Mouse (Mus musculus) mouse embryonic stem cell (cell line): ENCODE measurements around the gene Dok5.

ENCODE experiments used
- in situ Hi-C, 2 experiments: fragments of 300-500 bp; cut with MboI; formaldehyde crosslinking; loops; 1 replicate in 1 of 2; 3 replicates in 1 of 2; pipeline ENCODE4 v1.14.3; 2019 to 2020; ENCODE audit warnings: low sequenced_read_pairs in 2 of 2, low pct_unique_long_range_greater_than_20kb in 1 of 2, mixed read lengths in 1 of 2; ENCODE audit not compliant: unreplicated experiment in 1 of 2

Gene Dok5

DNA sequence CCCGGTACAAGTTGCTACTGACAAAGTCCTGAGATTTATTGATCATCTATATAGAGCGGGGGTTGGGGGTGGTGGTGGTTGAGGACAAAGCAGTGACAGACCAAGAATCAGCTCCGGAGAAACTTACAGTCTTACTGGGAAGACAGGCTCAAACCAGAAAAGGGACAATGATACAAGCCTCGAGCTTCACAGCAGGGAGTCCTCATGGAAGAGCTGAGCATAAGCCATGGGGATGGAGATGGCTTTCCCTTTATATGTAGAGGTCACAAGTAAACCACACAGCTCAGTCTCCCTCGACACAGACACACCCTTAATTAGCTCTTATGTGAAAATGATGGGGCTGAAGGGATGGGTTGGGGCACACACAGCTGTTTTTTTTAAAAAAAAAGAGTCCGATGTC is 402 bp upstream of the Dok5 start:
- in situ Hi-C loops = no loop called here

DNA sequence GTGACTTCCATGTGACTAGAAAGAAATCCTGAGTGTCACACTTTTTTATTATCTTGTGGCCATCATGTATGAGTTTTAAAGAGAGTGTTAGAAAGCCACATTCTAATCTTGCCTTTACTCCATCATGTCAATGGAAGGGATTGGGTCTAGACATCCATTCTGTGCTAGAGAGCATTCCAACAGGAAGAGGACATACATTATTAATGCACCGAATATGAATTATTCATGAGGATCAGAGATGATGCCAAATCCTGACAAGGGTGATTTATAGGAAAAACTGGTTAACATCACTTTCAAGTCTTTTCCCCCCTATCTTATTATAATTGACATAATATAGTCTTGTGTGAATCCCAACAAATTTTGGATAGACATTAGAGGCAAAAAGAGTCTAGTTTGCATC is 2.1 kb downstream of the Dok5 start:
- in situ Hi-C loops = no loop called here

DNA sequence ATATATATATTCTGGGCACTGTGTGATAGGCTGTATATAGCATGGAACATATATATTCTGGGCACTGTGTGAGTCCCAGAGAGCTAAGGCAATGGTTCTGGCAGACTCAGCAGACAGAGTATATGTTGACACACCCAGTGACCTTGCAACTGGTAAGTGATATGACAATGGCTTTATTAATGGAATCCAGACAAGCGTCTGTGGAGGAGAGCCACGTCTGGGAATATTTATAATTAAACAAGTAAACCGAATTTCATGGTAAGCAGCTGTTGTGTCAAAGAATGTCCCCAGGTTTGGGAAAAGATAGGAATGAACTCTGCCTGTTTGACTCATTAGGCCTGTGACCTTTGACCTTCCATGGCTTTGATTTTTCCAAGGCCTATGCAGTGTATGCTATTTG is 2.8 kb downstream of the Dok5 start:
- in situ Hi-C loops = no loop called here

DNA sequence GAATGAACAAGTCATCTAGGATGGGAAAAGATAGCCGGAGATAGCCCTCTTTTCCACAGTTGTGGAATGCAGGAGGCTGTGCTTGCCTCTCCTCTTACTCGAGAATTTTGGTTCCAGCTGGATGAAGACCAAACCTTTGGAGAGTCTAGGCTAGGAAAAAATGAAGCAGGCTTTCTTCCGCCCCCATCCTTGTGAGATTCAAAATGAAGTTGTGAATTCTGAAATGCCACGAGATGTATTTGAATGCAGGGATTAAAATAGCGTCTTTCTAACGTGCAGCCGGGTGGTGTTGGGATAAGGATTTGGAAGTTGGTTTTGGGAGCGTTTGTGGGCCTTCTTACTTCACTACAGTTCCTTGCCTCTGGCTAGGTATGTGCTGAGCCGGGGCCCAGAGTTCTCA is 6.8 kb downstream of the Dok5 start:
- in situ Hi-C loops = no loop called here

DNA sequence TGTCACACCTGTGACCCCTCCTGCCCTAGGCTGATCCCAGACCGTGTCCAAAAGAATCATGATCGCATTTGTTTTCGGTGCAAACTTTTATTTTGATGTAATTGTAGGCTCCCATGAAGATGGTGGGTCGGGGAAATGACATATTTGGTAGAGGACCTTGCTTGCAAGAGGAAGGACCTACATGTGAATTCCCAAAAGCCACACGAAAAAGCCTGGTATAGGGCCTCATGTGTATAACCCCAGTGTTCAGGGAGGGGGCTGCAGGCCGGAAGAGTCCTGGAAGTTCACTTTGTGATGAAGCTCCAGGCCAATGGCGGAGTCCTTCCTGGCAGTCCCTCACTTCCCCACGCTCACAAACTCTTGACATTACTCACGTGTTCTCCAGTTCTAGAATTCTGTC is 7.3 kb downstream of the Dok5 start:
- in situ Hi-C loops = no loop called here

DNA sequence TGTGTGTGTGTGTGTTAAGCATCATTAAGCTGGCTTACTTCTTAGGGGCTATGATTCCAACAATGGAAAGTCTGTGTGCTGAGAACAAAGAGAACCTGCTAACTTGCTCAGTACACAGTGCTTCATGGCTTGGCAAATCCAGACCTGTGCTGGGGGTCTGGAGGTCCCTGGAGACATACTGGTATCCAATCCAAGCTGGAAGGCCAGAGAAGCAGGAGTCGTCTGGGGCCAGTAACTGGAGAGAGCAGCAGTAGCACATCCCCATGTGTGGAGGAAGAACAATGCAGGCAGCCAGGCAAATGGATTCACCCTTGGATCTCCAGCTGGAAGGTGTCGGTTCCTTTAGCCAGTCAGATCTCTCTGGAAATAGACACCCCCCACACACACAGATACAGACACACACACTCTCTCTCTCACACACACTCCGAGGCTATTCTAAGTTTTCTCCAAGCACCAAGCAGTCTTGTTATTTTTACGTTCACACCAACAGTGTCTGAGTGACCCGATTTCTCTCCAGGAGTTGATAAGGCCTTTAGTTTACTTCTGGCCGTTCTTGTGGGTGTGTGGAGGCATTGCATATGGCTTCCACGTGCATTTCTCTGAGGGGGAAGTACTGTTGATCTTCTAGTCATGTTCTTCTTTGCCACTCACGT is 8.2 kb downstream of the Dok5 start:
- in situ Hi-C loops = no loop called here

DNA sequence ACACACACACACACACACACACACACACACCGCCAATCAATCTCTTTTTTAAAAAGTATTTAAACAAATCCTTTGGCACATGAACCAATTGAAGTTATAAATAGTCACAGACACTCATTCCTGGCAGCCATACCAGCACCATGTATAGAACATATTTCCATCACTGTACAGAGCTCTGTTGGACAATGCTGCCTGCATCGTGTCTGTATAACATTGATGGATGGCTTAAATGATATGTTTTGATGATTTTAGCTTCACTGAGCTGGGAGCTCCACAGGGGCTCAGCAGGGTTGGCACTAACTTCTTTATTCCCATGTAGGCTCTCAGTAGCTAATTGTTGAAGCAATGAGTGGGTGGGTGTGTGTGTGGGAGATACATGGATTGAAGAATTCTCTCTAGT is 11.9 kb downstream of the Dok5 start:
- in situ Hi-C loops = no loop called here

DNA sequence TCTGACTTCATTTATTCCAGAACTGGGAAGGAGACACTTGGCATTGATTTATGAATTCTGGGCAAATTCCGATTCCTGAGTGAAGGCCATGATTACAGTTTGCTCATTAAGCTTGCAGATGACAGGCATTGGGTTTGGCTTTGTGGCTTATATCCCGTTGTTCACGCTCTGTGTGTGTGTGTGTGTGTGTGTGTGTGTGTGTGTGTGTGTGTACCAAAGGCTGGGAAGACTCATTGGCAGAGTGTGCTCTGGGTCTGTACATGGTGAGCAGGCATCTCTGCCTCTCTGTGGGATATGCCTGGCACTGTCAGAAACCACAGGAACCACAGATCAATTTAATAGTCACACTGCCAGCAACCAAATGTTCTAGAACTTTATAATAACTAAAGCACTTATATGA is 17.3 kb downstream of the Dok5 start:
- in situ Hi-C loops = no loop called here

DNA sequence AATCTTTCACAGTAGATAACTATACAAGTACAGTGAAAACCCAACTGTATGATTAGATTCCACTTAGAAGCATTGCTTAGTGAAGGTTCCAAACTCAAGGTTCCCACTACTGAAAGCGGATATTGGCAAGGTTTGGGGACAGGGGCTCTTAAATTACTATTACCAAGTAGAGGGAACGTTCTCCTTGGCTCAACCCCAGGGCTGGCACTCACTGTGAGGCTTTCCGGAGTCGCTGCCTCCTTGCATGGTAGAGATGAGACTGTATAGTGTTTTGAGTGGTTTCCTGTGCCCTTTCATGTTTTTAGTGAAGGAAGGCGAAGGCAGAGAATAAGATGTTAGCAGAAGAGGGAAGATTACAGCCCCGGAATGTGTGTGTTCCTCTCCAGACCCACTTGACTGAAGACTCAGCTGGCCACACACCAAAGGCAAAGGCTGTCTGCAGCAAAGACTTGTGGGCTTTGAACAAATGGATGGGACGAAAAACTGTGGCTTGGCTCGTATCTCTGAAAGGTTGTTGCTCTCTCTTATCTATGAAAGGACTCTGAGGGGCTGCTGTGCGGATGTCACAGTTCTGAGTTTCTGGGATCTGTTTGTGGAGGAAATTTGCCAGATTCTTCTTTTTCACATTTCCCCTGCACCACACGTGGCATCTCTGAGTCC is 20.7 kb downstream of the Dok5 start:
- in situ Hi-C loops = no loop called here

DNA sequence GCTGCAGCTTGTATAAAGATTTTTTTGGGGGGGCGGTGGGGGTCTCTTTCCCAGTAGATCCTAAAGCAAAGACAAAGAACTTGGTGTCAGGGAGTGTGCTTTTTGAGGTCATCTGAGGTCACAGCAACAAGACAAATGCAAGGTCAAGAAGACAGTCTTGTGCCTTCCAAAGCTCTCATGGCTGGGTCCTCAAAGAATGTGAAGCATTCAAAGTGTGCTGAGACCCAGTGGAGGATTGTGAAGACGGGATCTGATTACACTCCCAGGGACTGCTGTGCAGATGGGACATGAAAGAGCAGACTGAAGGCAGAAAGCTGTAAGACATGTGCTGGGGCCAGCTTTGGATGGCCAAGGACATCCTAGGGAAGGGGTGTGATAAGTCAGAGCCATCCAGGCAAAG is 24.2 kb downstream of the Dok5 start:
- in situ Hi-C loops = no loop called here

DNA sequence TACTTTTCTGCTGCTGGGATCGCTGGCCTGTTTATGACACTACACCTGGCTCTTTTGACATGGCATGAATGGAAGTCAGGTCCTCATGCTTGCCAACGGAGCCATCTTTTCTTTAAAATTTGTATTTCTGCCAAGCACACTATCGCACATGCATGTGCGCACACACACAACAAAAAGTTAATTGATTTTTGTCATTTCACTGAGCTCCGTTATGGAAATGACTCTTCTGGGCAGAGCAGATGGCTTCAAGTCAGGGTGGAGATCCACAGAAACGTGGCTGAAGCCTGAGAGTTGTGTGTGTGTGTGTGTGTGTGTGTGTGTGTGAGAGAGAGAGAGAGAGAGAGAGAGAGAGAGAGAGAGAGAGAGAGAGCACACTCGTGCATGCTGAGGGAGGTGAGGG is 25.1 kb downstream of the Dok5 start:
- in situ Hi-C loops = no loop called here

DNA sequence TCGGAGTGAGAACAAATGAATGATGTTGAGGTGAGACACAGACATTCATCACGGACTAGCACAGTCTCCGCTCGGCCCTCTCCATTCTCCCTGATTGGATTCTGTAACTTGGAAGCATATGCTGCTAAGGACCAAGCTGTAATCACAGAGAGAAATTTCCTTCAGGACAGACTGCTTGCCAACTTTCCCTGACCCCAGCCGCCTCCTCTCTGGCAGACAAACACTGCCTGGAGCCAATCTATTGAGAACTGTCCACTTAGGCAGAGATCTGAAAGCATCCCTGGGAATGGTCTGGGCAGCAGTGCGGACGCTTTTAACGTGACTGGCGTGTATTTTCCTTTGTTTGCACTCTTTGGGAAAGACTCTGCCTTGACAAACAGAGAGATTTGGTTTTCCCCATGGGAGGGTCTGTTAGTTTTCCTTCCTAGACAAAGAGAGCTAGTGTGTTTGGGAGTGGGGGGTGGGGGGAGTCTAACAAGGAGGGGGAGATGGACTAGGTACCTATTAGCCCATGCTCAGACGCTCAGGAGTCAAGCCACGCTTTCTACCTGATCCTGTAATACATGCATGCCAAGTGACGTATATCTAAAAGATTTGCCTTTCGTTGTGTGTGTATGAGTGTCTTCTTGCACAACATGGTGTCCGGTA is 25.7 kb downstream of the Dok5 start:
- in situ Hi-C loops = no loop called here

DNA sequence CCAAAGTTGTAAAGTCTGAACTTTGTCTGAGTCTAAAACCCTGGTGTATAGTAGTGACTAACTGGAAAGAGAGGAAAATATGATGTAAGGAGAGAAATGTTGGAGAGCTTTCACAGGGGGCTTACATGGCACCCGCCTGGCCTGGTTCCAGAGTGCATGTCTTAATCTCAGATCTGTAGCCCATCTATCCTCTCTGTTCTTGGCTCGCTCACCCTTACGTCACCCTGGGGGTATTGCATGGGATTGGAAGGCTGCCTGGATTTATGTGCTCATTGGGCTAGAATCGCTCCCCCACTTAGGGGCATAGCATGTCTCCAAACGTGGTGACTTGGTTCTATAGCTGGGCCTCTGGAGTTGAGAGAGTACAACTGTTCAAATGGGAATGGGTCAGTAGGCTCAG is 26.6 kb downstream of the Dok5 start:
- in situ Hi-C loops = no loop called here

DNA sequence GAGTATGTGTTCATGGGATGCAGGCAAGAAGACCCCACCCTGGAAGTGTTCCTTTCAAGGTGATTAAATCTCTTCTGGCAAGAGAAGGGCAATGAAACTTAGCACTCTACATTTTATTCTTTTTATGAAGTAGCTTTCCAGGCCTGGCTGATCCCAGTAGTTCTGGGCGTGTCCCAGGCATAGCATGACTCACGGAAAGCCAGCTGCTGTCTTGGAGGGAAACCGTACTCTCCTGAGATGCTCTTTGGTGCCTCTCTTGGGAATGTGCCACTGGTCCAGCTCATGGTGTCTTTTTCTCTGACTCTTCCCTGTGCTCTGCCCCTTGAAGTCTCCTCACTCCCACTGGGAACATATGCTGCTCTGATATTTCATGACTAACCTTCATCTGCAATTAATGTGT is 33.1 kb downstream of the Dok5 start:
- in situ Hi-C loops = no loop called here

DNA sequence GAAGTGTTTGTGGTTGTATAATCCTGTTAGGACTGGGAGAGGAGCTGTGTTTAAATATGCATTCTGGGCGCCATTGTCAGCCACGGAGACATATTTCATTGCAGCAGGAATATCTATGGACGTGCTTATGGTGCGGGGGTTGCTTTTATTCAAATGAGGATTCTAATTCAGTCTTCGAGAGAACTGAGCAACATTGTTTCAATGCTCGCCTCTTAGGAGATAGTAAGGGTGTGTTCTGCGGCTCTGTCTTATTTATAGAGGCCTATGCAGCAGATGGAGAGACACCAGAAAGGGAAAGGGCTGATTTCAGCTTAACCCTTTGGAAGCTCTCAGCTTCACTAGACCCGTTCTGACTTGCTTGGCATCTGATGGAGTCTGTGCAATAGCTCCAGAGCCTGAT is 35.6 kb downstream of the Dok5 start:
- in situ Hi-C loops = no loop called here

DNA sequence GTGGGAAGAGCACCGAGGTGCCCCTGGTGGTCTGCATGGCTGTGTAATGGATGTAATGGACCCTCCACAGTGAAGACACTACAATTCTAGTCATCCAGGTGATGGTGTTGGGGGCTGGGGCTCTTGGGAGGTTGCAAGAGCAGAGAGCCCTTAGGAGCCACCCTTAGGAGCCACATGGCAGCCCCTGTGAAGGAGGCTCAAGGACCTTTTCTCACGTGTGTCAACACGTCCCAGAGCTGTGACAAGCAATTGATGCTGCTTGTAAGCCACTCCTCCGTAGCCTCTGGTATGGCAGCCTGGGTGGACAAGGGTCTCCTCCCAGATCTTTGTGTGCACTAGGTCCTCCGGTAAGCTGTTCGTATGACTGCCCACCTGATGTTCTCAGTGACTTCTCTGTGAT is 37.1 kb downstream of the Dok5 start:
- in situ Hi-C loops = no loop called here

DNA sequence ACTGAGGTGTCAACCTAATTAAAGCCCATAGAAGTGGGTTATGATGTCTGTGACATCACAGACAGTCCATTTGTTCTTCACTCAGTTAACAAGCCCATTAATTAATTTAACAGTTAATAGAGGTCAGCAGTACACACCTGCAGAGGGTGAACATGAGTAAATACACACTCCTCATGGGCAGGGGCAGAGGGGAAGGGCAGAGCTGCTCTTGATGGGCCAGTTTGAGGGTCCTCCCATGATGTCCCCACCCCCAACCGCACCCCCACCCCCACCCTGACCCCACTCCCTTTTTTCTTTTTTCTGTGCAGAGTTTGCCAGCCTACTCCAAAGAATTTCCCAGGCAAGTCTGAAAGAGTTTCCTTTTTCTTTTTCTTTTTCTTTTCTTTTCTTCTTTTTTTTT is 39.9 kb downstream of the Dok5 start:
- in situ Hi-C loops = no loop called here

DNA sequence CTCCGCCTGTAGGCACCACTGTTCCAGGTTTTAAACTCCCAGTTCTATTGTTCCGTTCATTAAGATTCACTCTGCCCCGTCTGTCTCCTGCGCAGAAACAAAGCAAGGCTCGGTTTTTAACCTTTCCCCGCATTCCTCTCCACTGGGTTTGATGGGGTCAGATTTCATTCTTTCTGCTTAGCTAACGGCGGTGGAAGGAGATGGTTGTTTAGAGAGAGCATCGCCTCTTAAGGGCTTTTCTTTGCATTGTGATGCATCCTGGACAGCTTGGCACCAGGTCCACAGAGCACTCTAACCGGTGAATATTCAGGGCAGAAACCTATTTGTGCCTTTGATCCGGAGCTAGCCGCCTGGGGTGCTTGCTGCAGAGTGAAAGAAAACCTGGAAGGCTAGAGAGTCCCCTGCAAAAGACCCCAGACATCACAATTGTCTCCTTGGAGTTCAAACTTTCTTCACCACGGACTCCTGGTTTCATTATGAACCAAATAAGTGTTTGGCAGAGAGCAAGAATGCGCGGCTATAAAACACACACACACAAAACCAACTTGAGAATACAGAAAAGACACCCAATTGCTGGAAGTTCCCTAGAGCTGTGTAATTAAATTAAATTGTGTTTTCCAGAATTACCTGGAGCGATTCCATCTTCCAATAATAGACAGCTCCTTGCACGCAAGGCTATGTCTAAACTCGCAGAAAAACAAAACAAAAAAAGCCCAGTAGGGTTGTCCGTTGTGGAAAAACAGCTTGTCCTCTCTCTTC is 40.7 kb downstream of the Dok5 start:
- in situ Hi-C loops = no loop called here

DNA sequence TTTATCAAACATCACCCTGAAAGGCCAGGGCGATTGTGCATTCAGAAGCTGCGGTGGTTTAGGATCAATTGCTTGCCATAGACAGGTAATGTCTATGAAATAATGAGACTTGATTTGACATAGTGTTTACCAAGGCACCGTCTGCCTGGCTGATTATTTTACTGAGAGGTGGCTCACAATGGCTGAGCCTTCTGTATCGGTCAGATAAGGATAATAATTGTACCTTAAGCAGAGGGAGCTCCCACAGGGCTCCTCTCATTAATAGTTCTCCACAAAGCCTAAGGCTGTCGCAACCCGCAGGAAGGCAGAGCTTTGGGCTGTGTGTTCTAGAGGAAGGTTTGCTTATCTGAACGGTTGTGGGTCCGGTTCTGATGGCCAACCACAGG is 41.3 kb downstream of the Dok5 start:
- in situ Hi-C loops = no loop called here

DNA sequence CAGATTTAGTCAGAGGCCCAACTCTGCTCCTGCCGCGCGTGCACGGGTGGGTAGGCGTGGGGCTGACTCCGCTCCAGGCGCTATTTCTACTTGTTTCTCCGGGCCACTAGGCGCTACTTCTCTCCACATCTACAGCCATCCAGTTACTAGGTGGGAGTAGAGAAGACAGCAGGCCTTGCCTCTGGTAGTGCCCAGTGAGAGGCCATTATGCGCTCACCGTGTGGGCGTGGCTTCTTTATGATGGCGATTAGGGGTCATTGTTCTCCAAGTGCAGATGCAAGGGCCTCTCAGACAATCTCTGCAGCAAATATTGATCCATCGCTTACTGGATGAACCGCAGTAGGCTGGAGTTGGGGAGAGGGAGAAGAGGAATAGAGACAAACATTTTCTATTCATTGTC is 44.0 kb downstream of the Dok5 start:
- in situ Hi-C loops = no loop called here
